In the genomic region with DNA sequence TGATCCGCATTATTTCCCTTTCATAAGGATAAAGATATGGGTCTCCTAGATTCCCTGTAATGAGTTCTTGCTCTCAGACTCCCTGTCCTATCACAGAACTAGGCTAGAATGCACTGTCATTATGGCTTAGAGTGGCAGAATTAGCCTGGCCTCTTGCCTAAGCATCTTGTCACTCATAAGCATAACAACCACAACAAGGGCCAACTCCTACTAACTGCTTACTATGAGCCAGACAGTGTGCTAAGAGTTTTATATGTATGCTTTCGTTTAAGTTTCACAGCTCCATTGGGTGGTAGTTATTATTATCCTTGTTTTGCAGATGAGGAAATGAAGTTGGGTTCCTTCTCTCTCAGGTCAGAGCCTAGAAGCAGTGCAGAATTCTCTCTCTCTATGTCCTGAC, we compare ENCODE assay signal across 17 mouse cellular contexts. TPM values are rescaled to one million over a fixed set of nuclear protein-coding genes. Genes with fewer than 3 reads are reported as not detected.
A peak's percentile ranks its signal among the peaks of the same experiment; 100 is the strongest.
DNase-seq lines count a peak whose midpoint lies in the region; ATAC-seq lines count a peak whose summit lies in the region.
"Had no signal": no experiment of that assay in that cellular context is flagged by ENCODE, and none has a peak within 500 bp of the region (broad histone marks: within the 10 kb centered on the region; RNA-seq: fewer than 3 reads in every experiment).

No protein-coding gene starts in this region.

- intact Hi-C loops in left cerebral cortex, postnatal 4 days (cut with DNase I): no loop called here

- H3K9ac ChIP-seq in forebrain, embryonic 14.5 days (ENCODE audit: low read length): no peak overlapping the region
- H3K9ac ChIP-seq: embryonic facial prominence, embryonic 13.5 days; limb, embryonic 15.5 days had no signal

- no peak overlapping the region for H3K27ac ChIP-seq in forebrain, embryonic 14.5 days (ENCODE audit: low read depth, low read length)
- no peak overlapping the region for H3K27ac ChIP-seq in forebrain, embryonic 10.5 days
- H3K27ac ChIP-seq: embryonic facial prominence, embryonic 13.5 days; kidney, postnatal 0 days; limb, embryonic 15.5 days; stomach, postnatal 0 days had no signal

- H3K4me3 ChIP-seq in forebrain, embryonic 14.5 days (ENCODE audit: low read depth, low read length): no peak overlapping the region
- H3K4me3 ChIP-seq in forebrain, embryonic 10.5 days: no peak overlapping the region
- H3K4me3 ChIP-seq: embryonic facial prominence, embryonic 13.5 days; limb, embryonic 15.5 days had no signal

- peak; percentile 67 for DNase-seq in forebrain, embryonic 14.5 days (ENCODE audit: low spot score)
- no peak for DNase-seq in forebrain, embryonic 10.5 days (ENCODE audit: extremely low spot score, low spot score)
- peak; percentile 9 to 41 for DNase-seq in left cerebral cortex, adult 18-20 months (ENCODE audit: low spot score in 2 of 2)
- DNase-seq in left cerebral cortex, postnatal 4 days: no peak
- peak; percentile 32 for DNase-seq in brain, embryonic 18.5 days (ENCODE audit: low read depth, low spot score)
- DNase-seq in thymus, postnatal 4 days: no peak
- DNase-seq in adrenal gland, adult 18-20 months (ENCODE audit: low spot score in 2 of 2): no peak
- DNase-seq: adrenal gland, adult 2 months; cerebellum, postnatal 36 days; heart, postnatal 4 days; midbrain, embryonic 14.5 days had no signal

- H3K4me1 ChIP-seq in forebrain, embryonic 14.5 days (ENCODE audit: control insufficient read depth, insufficient read depth, low read length): no peaks in the 10 kb centered on the region
- H3K4me1 ChIP-seq in forebrain, embryonic 10.5 days: no peaks in the 10 kb centered on the region
- H3K4me1 ChIP-seq: embryonic facial prominence, embryonic 13.5 days; limb, embryonic 15.5 days had no signal

- H3K9me3 ChIP-seq in forebrain, embryonic 14.5 days (replicated peaks; ENCODE audit: control insufficient read depth, low read length): no peaks in the 10 kb centered on the region
- no peaks in the 10 kb centered on the region for H3K9me3 ChIP-seq in forebrain, embryonic 10.5 days
- H3K9me3 ChIP-seq: embryonic facial prominence, embryonic 13.5 days; limb, embryonic 15.5 days had no signal

- peak; percentile 68; the same call in 1 of the 2 replicates for ATAC-seq in forebrain, embryonic 14.5 days
- ATAC-seq in megakaryocyte progenitor cell, adult 5-6 weeks (replicated peaks; ENCODE audit: poor library complexity): peak; percentile 71
- ATAC-seq: inflammation-experienced regulatory T-cells, adult 6 months had no signal

- WGBS in forebrain, embryonic 14.5 days: 79% methylated on average over 2 of the region's 2 CpGs
- WGBS in forebrain, embryonic 10.5 days: 97% methylated on average over 2 of the region's 2 CpGs

- no peak overlapping the region for H3K4me2 ChIP-seq in forebrain, embryonic 14.5 days (ENCODE audit: low read length)
- H3K4me2 ChIP-seq: embryonic facial prominence, embryonic 13.5 days; limb, embryonic 15.5 days had no signal

- H3K27me3 ChIP-seq in forebrain, embryonic 14.5 days (replicated peaks; ENCODE audit: control insufficient read depth, insufficient read depth, low read length): no peaks in the 10 kb centered on the region
- no peaks in the 10 kb centered on the region for H3K27me3 ChIP-seq in forebrain, embryonic 10.5 days (ENCODE audit: poor library complexity, severe bottlenecking)
- H3K27me3 ChIP-seq: embryonic facial prominence, embryonic 13.5 days; limb, embryonic 15.5 days had no signal

- H3K36me3 ChIP-seq in forebrain, embryonic 14.5 days (ENCODE audit: control insufficient read depth, insufficient read depth, low read length): no peaks in the 10 kb centered on the region
- no peaks in the 10 kb centered on the region for H3K36me3 ChIP-seq in forebrain, embryonic 10.5 days (replicated peaks)
- H3K36me3 ChIP-seq: embryonic facial prominence, embryonic 13.5 days; limb, embryonic 15.5 days had no signal

RNA-seq across cellular contexts. Expression of gene Acvr2a, which starts 46.1 kb away (rescaled TPM):
- 39.7 and 45.6 TPM in 2 replicates for polyA plus RNA-seq in forebrain, embryonic 14.5 days (2014; fragmentation: Nextera tagmentation; extraction: Ambion mirVana)
- polyA plus RNA-seq in forebrain, embryonic 10.5 days (2016; fragmentation: Nextera tagmentation; extraction: Ambion mirVana): 19.6 and 21.8 TPM in 2 replicates
- total RNA-seq in left cerebral cortex, adult 18-20 months (2021): 10 to 100 TPM; 39.9 to 41.9 TPM
- 10 to 100 TPM; 72.8 to 91.2 TPM for total RNA-seq in left cerebral cortex, postnatal 4 days (2021)
- 1.4 and 2.2 TPM in 2 replicates for total RNA-seq in megakaryocyte progenitor cell, adult 5-6 weeks (2015)
- 1.7 and 2.0 TPM in 2 replicates for total RNA-seq in megakaryocyte progenitor cell, adult 5-6 weeks (2017)
- total RNA-seq in adrenal gland, adult 18-20 months (2021): 10 to 100 TPM; 13.5 to 18.6 TPM

Comparison
In these comparisons a context has a peak if more than half of its experiments do, and no peak if none do; other contexts are left out.
1. DNase-seq: peak in forebrain, embryonic 14.5 days (single experiment), left cerebral cortex, adult 18-20 months (2 of 2) and brain, embryonic 18.5 days (single experiment); none in forebrain, embryonic 10.5 days (single experiment), left cerebral cortex, postnatal 4 days (single experiment), thymus, postnatal 4 days (single experiment) and adrenal gland, adult 18-20 months (0 of 2).
2. RNA of gene Acvr2a, which starts 46.1 kb away (total RNA-seq): 72.8 to 91.2 TPM in left cerebral cortex, postnatal 4 days, 39.9 to 41.9 TPM in left cerebral cortex, adult 18-20 months and 13.5 to 18.6 TPM in adrenal gland, adult 18-20 months; 1.4 to 2.2 TPM in megakaryocyte progenitor cell, adult 5-6 weeks; every median in the first group is over 4 times any median in the second.